Mouse (Mus musculus): ENCODE data around the gene Gm49450.
A peak's percentile ranks its signal among the peaks of the same experiment; 100 is the strongest.
"Not testable (repeated sequence)": the region's sequence is repeated elsewhere in the genome, so short reads cannot be mapped to it uniquely, and the experiment has no call there.

Gene Gm49450

GRCm38 (mm10) chr15:98923031-98923537, 30.3 kb downstream of the Gm49450 start:
- no peak for DNase-seq

- no peak for DNase-seq
Measured at GRCm38 (mm10) chr15:98922581-98922980, 30.8 kb downstream of the Gm49450 start.

- no peak for DNase-seq
Measured at GRCm38 (mm10) chr15:98921510-98921909, 31.8 kb downstream of the Gm49450 start.

GRCm38 (mm10) chr15:98918499-98918895, 34.9 kb downstream of the Gm49450 start:
- DNase-seq, result not testable (repeated sequence)

GRCm38 (mm10) chr15:98917538-98918498, 35.5 kb downstream of the Gm49450 start, which contains the start of gene Lmbr1l:
Lmbr1l (minus strand) TSS chr15:98918231.
- peak; percentile 98 for DNase-seq

GRCm38 (mm10) chr15:98917091-98917490, 36.3 kb downstream of the Gm49450 start:
- no peak for DNase-seq

GRCm38 (mm10) chr15:98916016-98916415, 37.3 kb downstream of the Gm49450 start:
- DNase-seq, result no peak

GRCm38 (mm10) chr15:98914903-98915302, 38.4 kb downstream of the Gm49450 start:
- no peak for DNase-seq

- DNase-seq, result no peak
Measured at GRCm38 (mm10) chr15:98904692-98905091, 48.7 kb downstream of the Gm49450 start.

GRCm38 (mm10) chr15:98902600-98902999, 50.8 kb downstream of the Gm49450 start:
- no peak for DNase-seq

GRCm38 (mm10) chr15:98901530-98901929, 51.8 kb downstream of the Gm49450 start:
- no peak for DNase-seq

- no peak for DNase-seq
Measured at GRCm38 (mm10) chr15:98897928-98898800, 55.2 kb downstream of the Gm49450 start, which contains the start of gene Dhh. Dhh (minus strand) TSS chr15:98898540.

GRCm38 (mm10) chr15:98897495-98897894, 55.9 kb downstream of the Gm49450 start:
- no peak for DNase-seq

GRCm38 (mm10) chr15:98895635-98896589, 57.4 kb downstream of the Gm49450 start:
- peak; percentile 34 for DNase-seq

- DNase-seq, result no peak
Measured at GRCm38 (mm10) chr15:98894746-98895634, 58.4 kb downstream of the Gm49450 start.

- peak; percentile 49 for DNase-seq
Measured at GRCm38 (mm10) chr15:98893940-98894745, 59.2 kb downstream of the Gm49450 start, which contains the start of gene Rhebl1. Rhebl1 (minus strand) TSS chr15:98894540.

- no peak for DNase-seq
Measured at GRCm38 (mm10) chr15:98893036-98893435, 60.3 kb downstream of the Gm49450 start.

- DNase-seq, result peak; percentile 48
Measured at GRCm38 (mm10) chr15:98891907-98892606, 61.3 kb downstream of the Gm49450 start.

- DNase-seq, result peak; percentile 30
Measured at GRCm38 (mm10) chr15:98891198-98891742, 62.1 kb downstream of the Gm49450 start.

Measured in right cerebral cortex, postnatal 14 days (tissue).